Mouse (Mus musculus): ENCODE measurements at regions not wholly inside any gene's neighbourhood (a gene's known extent, or its start where the extent isn't known, plus 50 kb on each side); places are given as distances from the start of the nearest gene placed in this dataset.

GRCm38 (mm10) chr7:114991255-114991654 is 247.8 kb downstream of the Insc start:
- TF ChIP-seq CTCF (IDR thresholded peaks at IDR 0.05) (no peak), EP300 (IDR thresholded peaks at IDR 0.05) (no peak)
- Histone ChIP-seq H3K4me3 (ENCODE audit: low read depth, low read length) (no peak overlapping the region), H3K36me3 (ENCODE audit: insufficient read depth, low read length) (no peaks in the 10 kb centered on the region), H3K4me1 (ENCODE audit: insufficient read depth, low read depth, low read length) (no peaks in the 10 kb centered on the region), H3K27ac (ENCODE audit: low read length) (no peak overlapping the region), H3K4me2 (replicated peaks; ENCODE audit: low read depth, low read length) (no peak overlapping the region), H3K9ac (replicated peaks; ENCODE audit: low read depth) (no peak overlapping the region), H3K9me3 (ENCODE audit: low read length) (no peaks in the 10 kb centered on the region), H3K27me3 (replicated peaks; ENCODE audit: insufficient read depth, low read length) (no peaks in the 10 kb centered on the region)
- 56% methylated on average over 5 of the region's 5 CpGs for WGBS
- no peak for DNase-seq (ENCODE audit: low spot score)
- no peak for ATAC-seq

- Histone ChIP-seq H3K9ac (replicated peaks; ENCODE audit: low read depth) (no peak overlapping the region), H3K27me3 (replicated peaks; ENCODE audit: insufficient read depth, low read length) (no peaks in the 10 kb centered on the region), H3K36me3 (ENCODE audit: insufficient read depth, low read length) (no peaks in the 10 kb centered on the region), H3K4me1 (ENCODE audit: insufficient read depth, low read depth, low read length) (no peaks in the 10 kb centered on the region), H3K27ac (ENCODE audit: low read length) (no peak overlapping the region), H3K9me3 (ENCODE audit: low read length) (no peaks in the 10 kb centered on the region), H3K4me3 (ENCODE audit: low read depth, low read length) (no peak overlapping the region), H3K4me2 (replicated peaks; ENCODE audit: low read depth, low read length) (no peak overlapping the region)
- no peak for TF ChIP-seq CTCF (IDR thresholded peaks at IDR 0.05)
- no peak for TF ChIP-seq EP300 (IDR thresholded peaks at IDR 0.05)
- peak; percentile 52; the same call in 1 of the 2 replicates for ATAC-seq
- WGBS = 67% methylated on average over 3 of the region's 3 CpGs
- DNase-seq (ENCODE audit: low spot score) = peak; percentile 61
Measured at GRCm38 (mm10) chr7:114992440-114992839, 248.9 kb downstream of the Insc start.

- no peaks in the 10 kb centered on the region for H3K4me1 ChIP-seq (ENCODE audit: insufficient read depth, low read depth, low read length)
- H3K4me2 ChIP-seq (replicated peaks; ENCODE audit: low read depth, low read length) = no peak overlapping the region
- TF ChIP-seq EP300 (IDR thresholded peaks at IDR 0.05) = no peak
- TF ChIP-seq CTCF (IDR thresholded peaks at IDR 0.05) = no peak
- H3K36me3 ChIP-seq (ENCODE audit: insufficient read depth, low read length) = no peaks in the 10 kb centered on the region
- peak; percentile 64 for DNase-seq (ENCODE audit: low spot score)
- peak; percentile 58 for ATAC-seq
- no peaks in the 10 kb centered on the region for H3K9me3 ChIP-seq (ENCODE audit: low read length)
- WGBS = 46% methylated on average over 7 of the region's 7 CpGs
- H3K4me3 ChIP-seq (ENCODE audit: low read depth, low read length) = no peak overlapping the region
- no peak overlapping the region for H3K27ac ChIP-seq (ENCODE audit: low read length)
- no peaks in the 10 kb centered on the region for H3K27me3 ChIP-seq (replicated peaks; ENCODE audit: insufficient read depth, low read length)
- no peak overlapping the region for H3K9ac ChIP-seq (replicated peaks; ENCODE audit: low read depth)
Measured at GRCm38 (mm10) chr7:115000796-115001524, 257.5 kb downstream of the Insc start.

- WGBS = 26% methylated on average over 11 of the region's 11 CpGs
- no peak for DNase-seq (ENCODE audit: low spot score)
Measured at GRCm38 (mm10) chr7:115014253-115014998, 270.9 kb downstream of the Insc start.

GRCm38 (mm10) chr7:115019369-115019958 is 276.0 kb downstream of the Insc start:
- Histone ChIP-seq H3K36me3 (ENCODE audit: insufficient read depth, low read length) (no peaks in the 10 kb centered on the region), H3K9ac (replicated peaks; ENCODE audit: low read depth) (no peak overlapping the region), H3K27ac (ENCODE audit: low read length) (no peak overlapping the region), H3K27me3 (replicated peaks; ENCODE audit: insufficient read depth, low read length) (no peaks in the 10 kb centered on the region), H3K9me3 (ENCODE audit: low read length) (no peaks in the 10 kb centered on the region), H3K4me1 (ENCODE audit: insufficient read depth, low read depth, low read length) (no peaks in the 10 kb centered on the region), H3K4me2 (replicated peaks; ENCODE audit: low read depth, low read length) (no peak overlapping the region), H3K4me3 (ENCODE audit: low read depth, low read length) (no peak overlapping the region)
- no peak for TF ChIP-seq CTCF (IDR thresholded peaks at IDR 0.05)
- no peak for TF ChIP-seq EP300 (IDR thresholded peaks at IDR 0.05)
- 54% methylated on average over 4 of the region's 4 CpGs for WGBS
- peak; percentile 64 for DNase-seq (ENCODE audit: low spot score)
- no peak for ATAC-seq

More at GRCm38 (mm10) chr7:115014253-115014998, 270.9 kb downstream of the Insc start:
- no peaks in the 10 kb centered on the region for H3K9me3 ChIP-seq (ENCODE audit: low read length)
- no peak overlapping the region for H3K4me2 ChIP-seq (replicated peaks; ENCODE audit: low read depth, low read length)
- H3K4me3 ChIP-seq (ENCODE audit: low read depth, low read length) = no peak overlapping the region
- H3K27me3 ChIP-seq (replicated peaks; ENCODE audit: insufficient read depth, low read length) = no peaks in the 10 kb centered on the region
- TF ChIP-seq EP300 (IDR thresholded peaks at IDR 0.05) = no peak
- TF ChIP-seq CTCF (IDR thresholded peaks at IDR 0.05) = no peak
- no peak overlapping the region for H3K27ac ChIP-seq (ENCODE audit: low read length)
- H3K36me3 ChIP-seq (ENCODE audit: insufficient read depth, low read length) = no peaks in the 10 kb centered on the region
- no peaks in the 10 kb centered on the region for H3K4me1 ChIP-seq (ENCODE audit: insufficient read depth, low read depth, low read length)
- H3K9ac ChIP-seq (replicated peaks; ENCODE audit: low read depth) = no peak overlapping the region
- no peak for ATAC-seq

GRCm38 (mm10) chr7:115020023-115020422 is 276.5 kb downstream of the Insc start:
- TF ChIP-seq EP300 (IDR thresholded peaks at IDR 0.05) (no peak), CTCF (IDR thresholded peaks at IDR 0.05) (no peak)
- no peak for DNase-seq (ENCODE audit: low spot score)
- Histone ChIP-seq H3K36me3 (ENCODE audit: insufficient read depth, low read length) (no peaks in the 10 kb centered on the region), H3K27me3 (replicated peaks; ENCODE audit: insufficient read depth, low read length) (no peaks in the 10 kb centered on the region), H3K4me3 (ENCODE audit: low read depth, low read length) (no peak overlapping the region), H3K4me1 (ENCODE audit: insufficient read depth, low read depth, low read length) (no peaks in the 10 kb centered on the region), H3K4me2 (replicated peaks; ENCODE audit: low read depth, low read length) (no peak overlapping the region), H3K9me3 (ENCODE audit: low read length) (no peaks in the 10 kb centered on the region), H3K9ac (replicated peaks; ENCODE audit: low read depth) (no peak overlapping the region), H3K27ac (ENCODE audit: low read length) (no peak overlapping the region)
- ATAC-seq = no peak
- 43% methylated on average over 3 of the region's 3 CpGs for WGBS
